Mouse (Mus musculus): Measurements from ENCODE around the gene Gm4353. TPM values are rescaled to one million over a fixed set of nuclear protein-coding genes. Genes with fewer than 3 reads are reported as not detected.

Gene Gm4353
- total RNA-seq (2023): not detected in 2 replicates

GRCm38 (mm10) chr7:116084366-116084765 lies at the start of gene Gm4353:
Gene Gm4353 (minus strand): TSS chr7:116084635.

GRCm38 (mm10) chr7:116039196-116039537 lies 45.3 kb downstream of the Gm4353 start, which contains the start of gene 1110004F10Rik:
Gene 1110004F10Rik (plus strand): TSS chr7:116039397.

GRCm38 (mm10) chr7:116038511-116038910 lies 45.9 kb downstream of the Gm4353 start, which contains the start of gene Sox6:
Gene Sox6 (minus strand): TSS chr7:116038796.

Other genes starting within 250 kb of the Gm4353 start
- 2.0 and 4.8 TPM in 2 replicates for gene Sox6, start 45.8 kb downstream of the Gm4353 start, total RNA-seq (2023)
- 24.9 and 29.5 TPM in 2 replicates for gene 1110004F10Rik, start 45.2 kb downstream of the Gm4353 start, total RNA-seq (2023)
- gene Plekha7, start 223.7 kb upstream of the Gm4353 start, total RNA-seq (2023): 0.18 TPM in 1 of 2 replicates, not detected in the other
- 265 and 295 TPM in 2 replicates for gene Rps13, start 249.6 kb upstream of the Gm4353 start, total RNA-seq (2023)